Mouse (Mus musculus) neural tube, embryonic 15.5 days (tissue): ENCODE measurements around the gene Il2rg. TPM values are rescaled to one million over a fixed set of nuclear protein-coding genes. Genes with fewer than 3 reads are reported as not detected.
A peak's percentile ranks its signal among the peaks of the same experiment; 100 is the strongest.

Source experiments
- ATAC-seq: fragments of 200-750 bp; cut with Nextera tagmentation; 2 replicates; pipeline ENCODE4 v1.8.0; 2017; ENCODE audit warnings: mild to moderate bottlenecking, moderate TSS enrichment, moderate library complexity; ENCODE audit not compliant: low FRiP score
- H3K27ac ChIP-seq: fragments of 300-500 bp; sonication (generic); replicated peaks from 2 replicates; pipeline ENCODE4 v1.5.1; 2015; ENCODE audit warnings: mild to moderate bottlenecking, inconsistent platforms
- H3K27me3 ChIP-seq: fragments of 300-500 bp; sonication (generic); replicated peaks from 2 replicates; pipeline ENCODE4 v1.6.1; 2015; ENCODE audit warnings: inconsistent platforms
- H3K36me3 ChIP-seq: fragments of 300-500 bp; sonication (generic); 2 replicates; pipeline ENCODE4 v1.6.1; 2015; ENCODE audit warnings: inconsistent platforms
- H3K4me1 ChIP-seq: fragments of 300-500 bp; sonication (generic); 2 replicates; pipeline ENCODE4 v1.6.1; 2015; ENCODE audit warnings: inconsistent platforms
- H3K4me2 ChIP-seq: fragments of 300-500 bp; sonication (generic); 2 replicates; pipeline ENCODE4 v1.6.1; 2015; ENCODE audit warnings: inconsistent platforms, mild to moderate bottlenecking, moderate library complexity
- H3K4me3 ChIP-seq: fragments of 300-500 bp; sonication (generic); replicated peaks from 2 replicates; pipeline ENCODE4 v1.5.1; 2015; ENCODE audit warnings: mild to moderate bottlenecking, inconsistent platforms
- H3K9ac ChIP-seq: fragments of 300-500 bp; sonication (generic); replicated peaks from 2 replicates; pipeline ENCODE4 v1.6.1; 2015; ENCODE audit warnings: mild to moderate bottlenecking, inconsistent platforms
- H3K9me3 ChIP-seq: fragments of 300-500 bp; sonication (generic); replicated peaks from 2 replicates; pipeline ENCODE4 v1.6.1; 2016; ENCODE audit warnings: inconsistent platforms
- WGBS: fragments of 180-500 bp; shearing (Covaris S2); methylation state at CpG from one replicate; pipeline ENCODE4 v1.1.7; 2015; ENCODE audit warnings: mixed read lengths; 5-methylcytosine and 5-hydroxymethylcytosine counted together
- polyA plus RNA-seq: library from polyadenylated mRNA; unstranded; fragments of >200 nt; fragmentation: Nextera tagmentation; extraction: Ambion mirVana; gene quantifications from 2 replicates; pipeline ENCODE4 v1.2.1, GENCODE M21; 2015

Gene Il2rg
- 6.1 and 27.4 TPM in 2 replicates for polyA plus RNA-seq

DNA sequence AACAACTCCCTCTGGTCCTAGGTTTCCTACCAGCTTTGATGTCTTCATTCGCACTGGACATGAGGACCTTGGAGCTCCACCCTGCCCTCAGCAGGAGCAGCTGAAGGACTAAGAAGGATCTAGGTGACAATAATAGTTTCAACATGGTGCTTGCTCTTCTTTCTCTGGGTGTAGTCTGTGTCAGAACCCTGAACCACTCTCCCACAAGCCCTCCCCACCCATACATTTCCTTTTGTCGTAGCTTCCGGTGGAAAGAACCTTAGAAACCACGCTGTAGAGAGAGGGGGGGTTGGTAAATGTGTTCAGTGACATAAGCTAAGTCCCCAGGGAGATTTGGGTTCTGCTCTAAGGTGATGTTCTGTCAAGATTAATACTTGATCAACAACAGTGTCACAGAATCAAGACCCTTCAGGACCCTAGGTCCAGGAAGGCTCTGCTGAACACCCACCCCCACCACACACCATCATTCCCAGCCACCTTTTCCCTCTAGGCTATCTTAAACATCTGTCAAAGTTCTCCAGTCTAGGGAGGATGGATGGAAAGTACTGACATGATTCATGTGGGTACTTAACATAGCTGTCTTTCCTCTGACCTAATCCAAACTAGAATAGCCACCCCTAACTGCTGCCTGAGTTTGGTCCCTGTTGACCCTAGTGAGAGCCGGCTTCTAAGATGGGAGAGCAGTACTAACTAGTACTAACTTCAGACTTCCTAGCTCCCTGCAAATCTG is at the start of gene Il2rg:
Il2rg (minus strand) TSS at position 231 of the 730 bp plus-strand sequence.
- Histone ChIP-seq H3K27ac (no peak within 1 kb of the TSS), H3K4me3 (no peak within 1 kb of the TSS), H3K4me2 (no peak within 1 kb of the TSS), H3K36me3 (no peaks in the 10 kb centered on the region), H3K9me3 (no peaks in the 10 kb centered on the region), H3K27me3 (no peaks in the 10 kb centered on the region; the same call in 1 of the 2 replicates), H3K4me1 (no peaks in the 10 kb centered on the region), H3K9ac (no peak within 1 kb of the TSS)
- 74% methylated on average over 5 of the region's 5 CpGs for WGBS
- no peak for ATAC-seq

- Histone ChIP-seq H3K9ac (no peak overlapping the region), H3K27ac (no peak overlapping the region; the same call in 1 of the 2 replicates), H3K36me3 (peaks cover 35% of the 10 kb centered on the region), H3K4me2 (no peak overlapping the region), H3K9me3 (no peaks in the 10 kb centered on the region), H3K4me1 (no peaks in the 10 kb centered on the region), H3K27me3 (no peaks in the 10 kb centered on the region), H3K4me3 (no peak overlapping the region)
- 30% methylated on average over 6 of the region's 6 CpGs for WGBS
- peak; percentile 45; the same call in 1 of the 2 replicates for ATAC-seq
Measured at GRCm38 (mm10) chrX:101313625-101314359, 45.7 kb upstream of the Il2rg start.

GRCm38 (mm10) chrX:101309299-101309698 is 41.2 kb upstream of the Il2rg start:
- no peak for ATAC-seq
- Histone ChIP-seq H3K36me3 (peaks cover 30% of the 10 kb centered on the region), H3K9me3 (no peaks in the 10 kb centered on the region), H3K27ac (no peak overlapping the region), H3K27me3 (no peaks in the 10 kb centered on the region), H3K9ac (no peak overlapping the region), H3K4me1 (peaks cover 2% of the 10 kb centered on the region; the same call in 1 of the 2 replicates), H3K4me2 (no peak overlapping the region), H3K4me3 (no peak overlapping the region)
- 92% methylated on average over 5 of the region's 5 CpGs for WGBS

GRCm38 (mm10) chrX:101304646-101305045 is 36.6 kb upstream of the Il2rg start:
- Histone ChIP-seq H3K36me3 (peaks cover 15% of the 10 kb centered on the region), H3K27me3 (no peaks in the 10 kb centered on the region), H3K4me3 (no peak overlapping the region), H3K4me2 (no peak overlapping the region), H3K9me3 (no peaks in the 10 kb centered on the region), H3K9ac (no peak overlapping the region), H3K4me1 (peaks cover 32% of the 10 kb centered on the region), H3K27ac (no peak overlapping the region)
- 56% methylated on average over 2 of the region's 2 CpGs for WGBS
- no peak for ATAC-seq

GRCm38 (mm10) chrX:101301654-101302053 is 33.6 kb upstream of the Il2rg start:
- H3K36me3 ChIP-seq, result peaks cover 4% of the 10 kb centered on the region
- no peaks in the 10 kb centered on the region for H3K27me3 ChIP-seq
- 71% methylated on average over 9 of the region's 9 CpGs for WGBS
- 0 out of 2 replicates have a peak overlapping the region, but pooled peaks have one; percentile 17 for H3K9ac ChIP-seq
- H3K9me3 ChIP-seq, result no peaks in the 10 kb centered on the region
- peaks cover 40% of the 10 kb centered on the region for H3K4me1 ChIP-seq
- ATAC-seq, result no peak
- peak overlapping the region; percentile 58 for H3K4me2 ChIP-seq
- peak overlapping the region; percentile 56 for H3K4me3 ChIP-seq
- H3K27ac ChIP-seq, result 0 out of 2 replicates have a peak overlapping the region, but pooled peaks have one; percentile 86

GRCm38 (mm10) chrX:101300427-101301030 is 32.5 kb upstream of the Il2rg start:
- H3K4me2 ChIP-seq, result peak overlapping the region; percentile 58
- peaks cover 9% of the 10 kb centered on the region for H3K36me3 ChIP-seq
- no peaks in the 10 kb centered on the region for H3K9me3 ChIP-seq
- H3K27ac ChIP-seq, result peak overlapping the region; percentile 86
- peaks cover 40% of the 10 kb centered on the region for H3K4me1 ChIP-seq
- ATAC-seq, result peak; percentile 55
- 31% methylated on average over 13 of the region's 13 CpGs for WGBS
- H3K27me3 ChIP-seq, result no peaks in the 10 kb centered on the region
- peak overlapping the region; percentile 56 for H3K4me3 ChIP-seq
- H3K9ac ChIP-seq, result peak overlapping the region; percentile 62

DNA sequence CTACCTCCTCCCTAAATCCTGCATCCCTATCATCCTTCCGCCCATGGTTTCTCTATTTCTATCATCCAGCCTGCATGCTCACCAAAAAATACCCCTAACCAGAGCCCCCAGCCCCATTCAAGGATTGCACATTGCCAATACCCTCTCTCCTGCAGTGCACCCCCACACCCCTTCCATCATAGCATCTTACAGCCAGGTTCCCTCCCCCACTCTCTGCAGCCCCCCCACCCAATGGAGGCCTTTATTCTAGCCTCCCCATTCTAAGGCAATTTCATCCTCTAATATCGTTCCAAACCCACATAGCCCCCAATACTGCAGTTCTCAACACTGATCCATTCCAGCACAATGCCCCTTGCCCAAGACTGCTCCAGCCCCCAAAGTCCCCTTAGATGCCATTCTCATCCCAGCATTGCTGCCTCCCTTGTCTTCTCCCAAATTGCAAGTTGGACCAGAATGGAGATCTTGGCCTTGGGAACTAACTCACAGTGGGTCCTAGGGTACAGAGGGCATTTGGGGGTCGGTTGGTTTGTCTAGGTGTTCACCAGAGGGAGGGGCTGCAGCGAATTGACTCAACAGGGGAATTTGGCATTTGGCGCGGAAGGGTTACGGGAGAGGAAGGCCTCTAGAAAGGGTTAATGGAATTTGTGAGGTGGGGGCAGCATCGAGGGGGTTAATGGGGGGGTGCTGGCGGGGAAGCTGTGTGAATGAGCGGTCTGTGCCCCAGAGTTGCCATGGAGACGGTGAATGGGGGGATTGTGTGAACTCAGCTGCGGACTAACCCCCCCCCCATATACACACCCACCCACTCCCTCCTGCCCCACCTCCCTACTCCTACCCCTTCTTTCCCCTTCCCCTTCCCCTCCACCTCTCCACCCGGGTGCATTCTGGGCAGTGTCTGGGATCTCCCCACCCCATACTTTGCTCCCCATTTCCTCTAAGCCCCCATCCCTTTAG is 31.7 kb upstream of the Il2rg start:
- Histone ChIP-seq H3K9me3 (no peaks in the 10 kb centered on the region), H3K36me3 (peaks cover 9% of the 10 kb centered on the region), H3K4me3 (peak overlapping the region; percentile 56), H3K4me2 (peak overlapping the region; percentile 58), H3K4me1 (peaks cover 40% of the 10 kb centered on the region), H3K27ac (peak overlapping the region; percentile 86), H3K27me3 (no peaks in the 10 kb centered on the region), H3K9ac (peak overlapping the region; percentile 62)
- ATAC-seq, result peak; percentile 81
- 30% methylated on average over 13 of the region's 13 CpGs for WGBS

DNA sequence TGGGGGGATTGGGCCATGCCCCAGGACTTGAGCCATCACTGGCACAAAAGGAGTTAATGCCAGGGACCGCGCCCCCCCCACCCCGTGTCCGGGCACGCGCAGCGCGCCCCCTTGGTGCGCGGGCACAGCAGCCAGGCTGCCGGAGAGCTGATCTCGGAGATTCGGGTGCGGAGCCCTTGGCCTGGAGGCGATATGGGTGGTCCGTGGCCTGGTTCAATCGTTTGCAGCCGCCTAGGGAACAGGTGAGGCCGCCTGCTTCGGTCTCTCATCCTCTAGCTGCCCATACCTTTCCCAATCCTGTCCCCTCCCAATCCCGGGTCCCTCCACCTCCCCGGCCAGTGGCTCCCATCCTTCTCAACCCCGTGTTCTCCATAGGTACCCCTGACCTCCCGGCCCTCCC is 31.0 kb upstream of the Il2rg start, which contains the start of gene Nlgn3:
Nlgn3 (plus strand) TSS at position 114 of the 400 bp plus-strand sequence.
- Histone ChIP-seq H3K9ac (peak within 1 kb of the TSS; percentile 62), H3K36me3 (peaks cover 9% of the 10 kb centered on the region), H3K4me2 (peak within 1 kb of the TSS; percentile 58), H3K27ac (peak within 1 kb of the TSS; percentile 86), H3K27me3 (no peaks in the 10 kb centered on the region), H3K4me3 (peak within 1 kb of the TSS; percentile 56), H3K4me1 (peaks cover 35% of the 10 kb centered on the region), H3K9me3 (no peaks in the 10 kb centered on the region)
- ATAC-seq, result peak; percentile 55
- 37% methylated on average over 11 of the region's 24 CpGs for WGBS

DNA sequence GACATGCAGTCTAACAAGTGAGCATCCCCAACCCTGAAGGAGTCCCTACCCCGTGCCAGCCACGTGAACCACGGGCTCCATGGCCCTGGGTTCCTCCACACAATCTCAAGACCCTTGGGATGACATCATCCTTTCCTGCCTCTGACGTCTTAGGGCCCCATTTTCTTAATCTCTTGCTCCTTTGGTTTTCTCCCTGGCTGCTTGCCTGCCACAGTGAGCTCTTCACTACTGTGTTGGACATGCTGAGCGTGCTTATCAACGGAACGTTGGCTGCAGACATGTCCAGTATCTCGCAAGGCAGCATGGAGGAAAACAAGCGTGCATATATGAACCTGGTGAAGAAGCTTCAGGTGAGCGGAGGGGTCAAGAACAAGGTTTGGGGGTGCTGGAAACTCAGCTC is 22.1 kb upstream of the Il2rg start:
- peaks cover 48% of the 10 kb centered on the region for H3K36me3 ChIP-seq
- H3K9me3 ChIP-seq, result no peaks in the 10 kb centered on the region
- no peak overlapping the region for H3K4me2 ChIP-seq
- H3K4me1 ChIP-seq, result no peaks in the 10 kb centered on the region
- no peak for ATAC-seq
- no peaks in the 10 kb centered on the region for H3K27me3 ChIP-seq
- H3K4me3 ChIP-seq, result no peak overlapping the region
- no peak overlapping the region for H3K9ac ChIP-seq
- 87% methylated on average over 10 of the region's 10 CpGs for WGBS
- no peak overlapping the region for H3K27ac ChIP-seq

- no peaks in the 10 kb centered on the region for H3K9me3 ChIP-seq
- no peaks in the 10 kb centered on the region for H3K27me3 ChIP-seq
- H3K27ac ChIP-seq, result no peak overlapping the region
- no peak overlapping the region for H3K9ac ChIP-seq
- H3K36me3 ChIP-seq, result peaks cover 53% of the 10 kb centered on the region
- WGBS, result 94% methylated on average over 7 of the region's 7 CpGs
- no peaks in the 10 kb centered on the region for H3K4me1 ChIP-seq
- no peak for ATAC-seq
- no peak overlapping the region for H3K4me3 ChIP-seq
- no peak overlapping the region for H3K4me2 ChIP-seq
Measured at GRCm38 (mm10) chrX:101289037-101289436, 21.0 kb upstream of the Il2rg start.

DNA sequence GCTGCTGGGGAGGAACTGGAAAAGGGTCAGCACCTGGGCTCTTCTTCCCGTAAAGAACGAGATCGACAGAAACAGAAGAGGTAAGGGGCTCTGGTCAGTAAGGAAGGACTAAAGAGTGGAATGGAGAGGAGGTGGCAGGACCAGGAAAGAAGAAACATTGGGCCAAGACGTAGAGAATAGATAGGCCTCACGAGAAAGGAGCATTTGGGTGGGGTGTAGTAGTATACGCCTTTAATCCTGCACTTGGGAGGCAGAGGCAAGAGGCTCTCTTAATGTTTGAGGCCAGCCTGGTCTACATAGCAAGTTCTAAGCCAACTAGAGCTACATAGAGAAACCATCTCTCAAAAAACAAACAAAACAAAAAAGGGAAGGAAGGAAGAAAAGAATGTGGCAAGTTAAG is 20.4 kb upstream of the Il2rg start:
- no peaks in the 10 kb centered on the region for H3K4me1 ChIP-seq
- H3K27ac ChIP-seq, result no peak overlapping the region
- H3K36me3 ChIP-seq, result peaks cover 51% of the 10 kb centered on the region
- no peak overlapping the region for H3K4me3 ChIP-seq
- no peaks in the 10 kb centered on the region for H3K27me3 ChIP-seq
- H3K9me3 ChIP-seq, result no peaks in the 10 kb centered on the region
- no peak for ATAC-seq
- 98% methylated on average over 6 of the region's 6 CpGs for WGBS
- H3K4me2 ChIP-seq, result no peak overlapping the region
- no peak overlapping the region for H3K9ac ChIP-seq
